Mouse (Mus musculus) kidney, adult 2 months (tissue): Measurements from ENCODE around the gene Arl9.

Experiments used
- CTCF ChIP-seq: fragments of 200-500 bp; conservative IDR thresholded peaks from 2 replicates; pipeline ENCODE4 v1.5.1; 2011; ENCODE audit warnings: low read depth, mild to moderate bottlenecking, control low read depth, low read length, moderate library complexity, mixed read lengths; ENCODE audit not compliant: insufficient read depth, insufficient read length
- POLR2A ChIP-seq: fragments of 200-500 bp; IDR thresholded peaks from one replicate; pipeline ENCODE4 v1.6.1; 2011; ENCODE audit warnings: low read depth, low read length, control low read depth

DNA sequence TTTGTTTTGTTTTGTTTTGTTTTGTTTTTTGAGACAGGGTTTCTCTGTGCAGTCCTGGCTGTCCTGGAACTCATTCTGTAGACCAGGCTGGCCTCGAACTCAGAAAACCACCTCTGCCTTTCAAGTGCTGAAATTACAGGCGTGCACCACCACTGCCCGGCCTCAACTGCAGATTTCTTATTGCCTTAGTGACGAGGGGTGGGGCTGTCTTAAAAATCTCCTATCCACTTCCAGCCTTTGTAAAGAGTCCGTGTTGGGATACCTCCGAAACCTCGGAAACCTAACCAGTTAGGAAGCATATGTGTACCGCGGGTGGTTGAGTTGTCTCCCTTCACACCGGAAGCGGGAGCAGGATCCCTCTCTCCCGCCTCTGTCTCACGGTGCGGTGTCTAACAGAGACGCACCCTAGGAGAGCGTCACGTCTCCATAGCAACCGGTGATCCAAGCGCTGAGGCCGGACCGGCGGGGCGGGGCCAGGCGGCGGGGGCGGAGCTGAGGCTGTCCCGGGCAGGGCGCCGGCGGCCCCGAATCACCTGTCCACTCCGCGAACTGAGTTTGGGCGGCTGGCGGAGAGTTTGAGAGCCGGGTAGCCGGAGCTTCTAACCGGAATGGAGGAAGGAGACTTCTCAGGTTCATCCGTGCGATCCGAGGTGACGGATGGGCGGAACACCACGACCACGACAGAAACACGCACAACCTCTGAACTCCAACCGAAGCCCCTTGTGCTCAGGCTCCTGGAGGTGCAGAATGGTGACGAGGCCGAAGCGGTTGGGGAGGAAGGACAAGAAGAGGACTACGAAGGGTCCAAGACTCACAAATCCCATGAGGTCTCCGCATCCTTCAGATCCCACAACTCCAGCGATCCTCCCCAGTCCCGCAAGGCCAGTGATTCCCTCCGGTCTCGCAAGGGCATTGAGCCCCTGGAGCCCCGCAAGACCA lies 12.0 kb downstream of the Arl9 start, which contains the start of gene Thegl:
- TF ChIP-seq CTCF: no peak
- TF ChIP-seq POLR2A: no peak
